Mouse (Mus musculus): ENCODE measurements around the gene Dock11.

The Dock11 gene

DNA sequence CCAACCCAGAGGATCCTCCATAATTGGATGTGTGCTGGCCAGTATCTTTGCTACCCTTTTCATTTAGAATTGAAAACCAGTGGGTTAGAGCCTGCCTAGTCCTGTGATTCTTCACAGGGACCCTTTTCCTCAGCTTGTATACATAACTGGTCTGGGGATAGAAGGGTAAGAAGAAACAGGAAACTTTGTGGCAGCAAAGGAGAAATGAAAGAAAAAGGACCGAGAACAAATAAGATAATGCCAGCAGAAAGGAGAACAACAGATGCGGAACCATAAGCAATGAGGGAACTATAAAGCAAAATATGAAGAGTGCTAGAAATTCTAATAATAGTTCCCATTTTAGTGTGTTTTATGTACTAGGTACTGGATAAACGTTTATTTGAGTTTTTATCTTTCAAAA lies 212.7 kb downstream of the Dock11 start:
- no peak for DNase-seq (ENCODE audit: low spot score in 2 of 2)

DNA sequence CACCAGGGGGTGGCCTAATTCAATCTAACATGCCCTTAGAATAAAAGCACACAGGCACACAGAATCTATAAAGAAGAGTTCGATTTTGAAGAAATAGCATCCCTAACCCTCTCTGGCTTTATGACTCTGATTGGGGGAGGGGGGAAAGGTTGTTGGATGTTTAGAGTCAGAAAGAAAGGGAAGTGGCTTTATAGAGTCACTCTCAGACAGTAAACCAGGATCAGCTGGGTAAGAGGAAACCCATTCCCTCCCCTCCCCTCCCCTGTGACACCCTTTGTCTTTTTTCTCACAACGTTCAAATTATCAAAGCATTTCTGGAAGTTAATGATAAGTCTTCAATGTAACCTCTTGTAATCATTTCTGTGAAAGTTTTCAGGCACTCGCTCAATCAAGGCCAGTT lies 220.0 kb downstream of the Dock11 start:
- no peak for DNase-seq (ENCODE audit: low spot score in 2 of 2)

DNA sequence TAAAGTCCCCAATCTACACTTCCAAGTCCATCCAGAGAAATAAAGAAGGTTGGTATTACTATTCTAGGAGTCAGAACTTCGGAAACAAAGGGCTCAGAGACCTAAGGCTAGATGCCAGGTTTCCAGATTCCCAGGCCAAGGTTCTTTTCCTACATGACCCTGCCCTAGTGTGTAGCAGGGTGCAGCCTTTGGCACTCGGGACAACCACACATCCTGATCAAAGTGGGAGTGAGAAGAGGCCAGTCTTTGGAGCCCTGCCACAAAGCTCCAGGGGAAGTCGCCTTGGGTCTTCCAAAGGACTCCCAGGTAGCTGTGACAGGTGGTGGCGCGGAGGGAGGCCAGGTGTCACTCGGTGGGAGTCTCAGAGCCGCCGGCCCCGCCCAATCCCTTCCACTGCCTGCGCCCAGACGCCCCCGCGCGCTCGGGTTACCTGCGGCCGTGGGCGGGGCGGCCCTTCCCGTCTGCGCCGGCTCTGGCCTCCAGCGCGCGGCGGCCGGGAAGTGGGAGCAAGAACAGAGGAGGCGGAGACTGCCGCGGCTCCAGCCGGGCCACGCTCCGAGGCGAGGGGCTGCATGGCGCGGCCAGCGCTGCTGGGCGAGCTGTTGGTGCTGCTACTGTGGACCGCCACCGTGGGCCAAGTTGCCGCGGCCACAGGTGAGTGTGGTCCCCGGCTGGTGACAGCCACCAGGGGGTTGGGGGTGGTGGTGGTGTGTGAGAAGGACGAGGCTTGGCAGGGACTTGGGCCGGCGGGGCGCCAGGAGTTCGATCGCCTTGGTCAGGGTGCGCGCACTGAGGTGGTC lies 223.2 kb downstream of the Dock11 start, which contains the start of gene Il13ra1:
Gene Il13ra1 (plus strand): TSS at position 489 of the 800 bp plus-strand sequence.
- DNase-seq (ENCODE audit: low spot score in 2 of 2): peak; percentile 2 to 5

DNA sequence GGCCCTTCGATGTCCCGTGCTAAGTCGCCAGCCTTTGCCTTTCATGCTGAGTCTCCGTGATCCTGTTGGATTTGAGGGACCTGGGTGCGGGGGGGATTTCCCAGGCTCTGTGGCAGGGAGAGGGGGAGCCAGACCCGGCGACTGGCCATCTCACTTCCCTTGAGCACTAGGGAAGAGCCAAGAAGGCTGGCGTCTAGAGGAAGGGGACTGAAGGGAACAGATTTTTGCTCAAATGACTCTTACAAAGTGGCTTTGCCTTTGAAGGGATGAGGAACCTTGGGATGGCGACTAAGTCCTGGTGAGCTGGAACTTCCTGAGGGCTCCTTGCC lies 223.8 kb downstream of the Dock11 start:
- no peak for DNase-seq (ENCODE audit: low spot score in 2 of 2)

DNA sequence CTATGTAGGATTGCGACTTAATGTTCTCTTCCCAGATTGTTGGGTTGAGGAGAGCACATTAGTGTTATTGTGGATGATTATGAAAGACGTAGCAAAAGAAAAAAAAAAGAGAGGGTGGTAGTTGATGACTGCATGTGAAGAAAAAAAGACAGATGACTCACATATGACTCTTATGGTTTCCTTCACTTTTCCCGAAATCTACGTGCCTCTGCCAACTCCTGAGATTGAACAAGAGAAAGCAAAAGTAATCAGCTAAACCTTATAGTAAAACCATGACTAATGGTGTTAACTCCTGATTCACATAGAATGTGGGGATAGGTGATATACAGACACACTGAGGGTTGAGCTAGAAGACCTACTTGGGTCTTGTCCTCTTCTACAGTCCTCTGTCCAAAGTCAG lies 226.5 kb downstream of the Dock11 start:
- DNase-seq (ENCODE audit: low spot score in 2 of 2): no peak
